Mouse (Mus musculus): ENCODE results near the gene Vwa3b.

GRCm38 (mm10) chr1:37219593-37219992 lies 193.2 kb downstream of the Vwa3b start:
- TF ChIP-seq CHD2 (IDR thresholded peaks at IDR 0.05; ENCODE audit: low read depth, low read length): no peak
- TF ChIP-seq HCFC1 (IDR thresholded peaks at IDR 0.05; ENCODE audit: borderline replicate concordance, insufficient read depth, low read length): no peak
- TF ChIP-seq ZC3H11A (IDR thresholded peaks at IDR 0.05; ENCODE audit: borderline replicate concordance, low read depth, low read length): no peak

Data from ES-E14 (cell line).